Mouse (Mus musculus): ENCODE results near the gene Tpcn1.

DNA sequence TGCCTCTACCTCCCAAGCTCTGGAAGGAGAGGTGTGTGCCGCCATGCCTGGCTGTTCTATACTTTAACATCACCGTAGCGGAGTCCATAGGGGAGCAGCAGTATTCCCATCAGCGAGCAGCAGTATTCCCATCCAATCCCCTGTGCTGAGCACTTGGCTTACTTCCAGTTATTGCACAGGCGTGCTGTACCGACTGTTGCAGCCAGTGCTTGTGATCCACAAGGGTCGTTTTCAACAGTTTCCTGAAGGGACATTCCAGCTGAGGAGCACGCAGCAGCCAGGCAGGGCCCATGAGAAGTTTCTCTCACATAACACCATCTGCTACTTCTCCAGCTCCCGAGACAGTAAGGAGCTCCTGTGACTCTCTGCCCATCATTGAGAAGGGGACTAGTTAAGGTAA, 82.0 kb downstream of the Tpcn1 start:
- TF ChIP-seq POLR2A (IDR thresholded peaks at IDR 0.05; ENCODE audit: extremely low read depth, insufficient read depth, low read length) = no peak
- TF ChIP-seq CTCF (IDR thresholded peaks at IDR 0.05; ENCODE audit: extremely low read depth, insufficient read depth, low read length) = no peak
